Mouse (Mus musculus) hindbrain, embryonic 16.5 days (tissue): ENCODE measurements around the gene Pex19. TPM values are rescaled to one million over a fixed set of nuclear protein-coding genes. Genes with fewer than 3 reads are reported as not detected.

Experiments
- ATAC-seq: fragments of 200-750 bp; cut with Nextera tagmentation; 2 replicates; pipeline ENCODE4 v1.8.0; 2017; ENCODE audit warnings: moderate TSS enrichment, moderate library complexity
- H3K27ac ChIP-seq: fragments of 300-500 bp; sonication (generic); 2 replicates; pipeline ENCODE4 v1.5.1; 2014; ENCODE audit warnings: low read depth, mild to moderate bottlenecking, control low read depth, low read length, moderate library complexity
- H3K27me3 ChIP-seq: fragments of 300-500 bp; sonication (generic); replicated peaks from 2 replicates; pipeline ENCODE4 v1.6.1; 2014; ENCODE audit warnings: low read length; ENCODE audit not compliant: control insufficient read depth, insufficient read depth
- H3K36me3 ChIP-seq: fragments of 300-500 bp; sonication (generic); 2 replicates; pipeline ENCODE4 v1.6.1; 2014; ENCODE audit warnings: mild to moderate bottlenecking, low read length, moderate library complexity, mixed read lengths; ENCODE audit not compliant: control insufficient read depth, insufficient read depth
- H3K4me1 ChIP-seq: fragments of 300-500 bp; sonication (generic); 2 replicates; pipeline ENCODE4 v1.6.1; 2014; ENCODE audit warnings: low read depth, low read length; ENCODE audit not compliant: control insufficient read depth, insufficient read depth
- H3K4me2 ChIP-seq: fragments of 300-500 bp; sonication (generic); 2 replicates; pipeline ENCODE4 v1.6.1; 2014; ENCODE audit warnings: mild to moderate bottlenecking, low read length, control low read depth, moderate library complexity
- H3K4me3 ChIP-seq: fragments of 300-500 bp; sonication (generic); 2 replicates; pipeline ENCODE4 v1.5.1; 2014; ENCODE audit warnings: mild to moderate bottlenecking, low read length, control low read depth, moderate library complexity
- H3K9ac ChIP-seq: fragments of 300-500 bp; sonication (generic); 2 replicates; pipeline ENCODE4 v1.6.1; 2014; ENCODE audit warnings: low read depth, mild to moderate bottlenecking, control low read depth, low read length, moderate library complexity
- H3K9me3 ChIP-seq: fragments of 300-500 bp; sonication (generic); 2 replicates; pipeline ENCODE4 v1.6.1; 2014; ENCODE audit warnings: mild to moderate bottlenecking, low read length, moderate library complexity; ENCODE audit not compliant: control insufficient read depth
- WGBS: fragments of 180-500 bp; shearing (Covaris S2); extraction: QIAGEN DNeasy Blood & Tissue Kit; methylation state at CpG from one replicate; pipeline ENCODE4 v1.1.7; 2014; 5-methylcytosine and 5-hydroxymethylcytosine counted together
- polyA plus RNA-seq: library from polyadenylated mRNA; unstranded; fragments of >200 nt; fragmentation: Nextera tagmentation; extraction: Ambion mirVana; gene quantifications from 2 replicates; pipeline ENCODE4 v1.2.1, GENCODE M21; 2015

Gene Pex19
- polyA plus RNA-seq, 1 experiment from 2014 or later, result 169 TPM

DNA sequence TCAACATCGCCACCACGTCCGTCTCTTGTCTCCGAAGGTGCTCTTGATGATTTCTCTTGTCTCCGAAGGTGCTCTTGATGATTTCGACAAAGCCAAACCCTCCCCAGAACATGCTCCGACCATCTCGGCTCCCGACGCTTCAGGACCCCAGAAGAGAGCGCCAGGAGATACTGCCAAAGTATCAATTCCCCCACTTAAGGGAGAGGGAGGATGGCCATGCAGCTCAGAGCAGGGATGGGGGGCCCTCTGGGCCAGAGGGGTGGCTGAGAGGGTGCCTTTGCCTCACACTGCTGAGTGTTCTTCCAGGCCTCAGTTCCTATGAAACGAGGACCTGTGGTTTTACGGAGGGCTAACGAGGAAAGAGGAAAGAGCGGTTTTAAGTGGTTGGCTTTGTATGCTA is 2.0 kb downstream of the Pex19 start:
- H3K4me1 ChIP-seq, result peaks cover 7% of the 10 kb centered on the region
- H3K9me3 ChIP-seq, result no peaks in the 10 kb centered on the region
- H3K27me3 ChIP-seq, result no peaks in the 10 kb centered on the region
- H3K36me3 ChIP-seq, result peaks cover 29% of the 10 kb centered on the region
- H3K27ac ChIP-seq, result no peak overlapping the region
- 93% methylated on average over 15 of the region's 15 CpGs for WGBS
- H3K9ac ChIP-seq, result no peak overlapping the region
- no peak overlapping the region for H3K4me3 ChIP-seq
- no peak overlapping the region for H3K4me2 ChIP-seq
- ATAC-seq, result no peak

DNA sequence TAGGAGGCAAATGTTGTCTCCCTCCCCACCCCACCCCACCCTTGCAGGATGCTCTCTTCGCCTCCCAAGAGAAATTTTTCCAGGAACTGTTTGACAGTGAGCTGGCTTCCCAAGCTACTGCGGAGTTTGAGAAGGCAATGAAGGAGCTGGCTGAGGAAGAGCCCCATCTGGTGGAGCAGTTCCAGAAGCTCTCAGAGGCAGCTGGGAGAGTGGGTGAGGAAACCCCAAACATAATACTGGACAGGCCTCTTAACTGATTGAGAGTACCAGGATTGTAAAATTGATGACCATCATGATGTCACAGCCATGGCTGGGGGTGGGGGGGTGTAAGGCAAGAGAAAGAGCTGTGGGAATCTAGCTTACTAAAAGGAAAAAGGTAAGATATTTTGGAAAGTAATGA is 2.6 kb downstream of the Pex19 start:
- ATAC-seq, result no peak
- H3K27ac ChIP-seq, result no peak overlapping the region
- peaks cover 34% of the 10 kb centered on the region for H3K36me3 ChIP-seq

DNA sequence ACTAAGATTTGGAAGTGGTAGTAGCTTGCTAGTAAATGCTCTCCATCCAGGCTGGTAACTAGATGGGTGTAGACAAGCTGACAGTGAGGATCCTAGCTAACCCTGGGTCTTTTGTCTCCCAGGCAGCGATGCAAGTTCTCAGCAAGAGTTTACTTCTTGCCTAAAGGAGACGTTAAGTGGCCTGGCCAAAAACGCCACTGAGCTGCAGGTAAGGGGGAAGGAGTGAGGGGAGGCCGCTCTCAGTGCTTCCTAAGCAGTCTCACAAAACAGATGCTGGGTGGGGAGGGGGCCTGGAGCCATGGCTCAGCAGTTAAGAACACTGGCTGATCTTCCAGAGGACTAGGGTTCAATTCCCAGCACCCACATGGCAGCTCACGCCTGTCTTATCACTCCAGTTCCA is 3.2 kb downstream of the Pex19 start:
- Histone ChIP-seq H3K4me1 (peaks cover 7% of the 10 kb centered on the region), H3K9me3 (no peaks in the 10 kb centered on the region), H3K9ac (no peak overlapping the region), H3K4me2 (no peak overlapping the region), H3K27me3 (no peaks in the 10 kb centered on the region), H3K4me3 (no peak overlapping the region), H3K36me3 (peaks cover 38% of the 10 kb centered on the region), H3K27ac (no peak overlapping the region)
- 97% methylated on average over 5 of the region's 5 CpGs for WGBS
- ATAC-seq, result no peak

More for the DNA sequence above, 2.6 kb downstream of the Pex19 start:
- 67% methylated on average over 2 of the region's 2 CpGs for WGBS
- Histone ChIP-seq H3K4me3 (no peak overlapping the region), H3K9ac (no peak overlapping the region), H3K9me3 (no peaks in the 10 kb centered on the region), H3K4me2 (no peak overlapping the region), H3K4me1 (peaks cover 7% of the 10 kb centered on the region), H3K27me3 (no peaks in the 10 kb centered on the region)

DNA sequence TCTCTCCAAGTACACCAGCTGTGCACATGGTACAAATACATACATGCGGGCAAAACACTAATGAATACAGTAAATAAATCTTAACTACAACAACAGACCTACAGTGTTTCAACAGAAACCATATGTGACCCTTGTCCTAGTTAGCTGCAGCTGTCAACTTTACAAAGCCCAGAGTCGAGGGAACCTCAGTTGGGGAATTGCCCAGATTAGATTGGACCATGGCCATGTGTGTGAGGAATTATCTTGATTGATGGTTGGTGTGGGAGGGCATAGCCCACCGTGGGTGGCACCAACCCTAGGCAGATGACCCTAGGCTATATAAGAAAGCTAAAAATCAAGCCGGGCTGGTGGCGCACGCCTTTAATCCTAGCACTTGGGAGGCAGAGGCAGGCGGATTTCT is 5.8 kb downstream of the Pex19 start:
- Histone ChIP-seq H3K4me1 (peaks cover 6% of the 10 kb centered on the region), H3K4me3 (no peak overlapping the region), H3K9me3 (no peaks in the 10 kb centered on the region), H3K27me3 (no peaks in the 10 kb centered on the region), H3K36me3 (peaks cover 43% of the 10 kb centered on the region), H3K4me2 (no peak overlapping the region), H3K9ac (no peak overlapping the region), H3K27ac (no peak overlapping the region)
- no peak for ATAC-seq
- 83% methylated on average over 7 of the region's 7 CpGs for WGBS

DNA sequence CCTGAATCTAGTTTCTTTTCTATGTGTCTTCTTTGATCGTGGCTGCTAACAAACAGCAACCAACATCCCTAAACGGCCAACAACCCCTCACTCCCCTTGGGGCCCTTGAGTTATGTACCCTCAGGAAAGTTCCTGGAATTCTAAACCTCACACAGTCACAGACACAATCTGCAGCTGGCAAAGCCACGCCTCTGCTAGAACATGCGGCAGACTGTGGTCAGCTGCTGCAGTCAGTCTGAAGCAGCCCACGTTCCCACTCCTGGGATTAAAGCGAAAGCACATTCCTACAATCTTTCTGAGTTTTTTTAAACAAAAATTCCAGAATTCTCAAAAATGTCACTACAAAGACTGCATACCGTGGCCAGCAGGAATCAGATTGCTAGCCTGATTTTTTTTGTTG is 7.0 kb downstream of the Pex19 start:
- Histone ChIP-seq H3K4me2 (no peak overlapping the region), H3K4me3 (no peak overlapping the region), H3K27me3 (no peaks in the 10 kb centered on the region), H3K36me3 (peaks cover 43% of the 10 kb centered on the region), H3K9me3 (no peaks in the 10 kb centered on the region), H3K4me1 (no peaks in the 10 kb centered on the region), H3K27ac (no peak overlapping the region), H3K9ac (no peak overlapping the region)
- WGBS, result 86% methylated on average over 7 of the region's 7 CpGs
- ATAC-seq, result no peak

DNA sequence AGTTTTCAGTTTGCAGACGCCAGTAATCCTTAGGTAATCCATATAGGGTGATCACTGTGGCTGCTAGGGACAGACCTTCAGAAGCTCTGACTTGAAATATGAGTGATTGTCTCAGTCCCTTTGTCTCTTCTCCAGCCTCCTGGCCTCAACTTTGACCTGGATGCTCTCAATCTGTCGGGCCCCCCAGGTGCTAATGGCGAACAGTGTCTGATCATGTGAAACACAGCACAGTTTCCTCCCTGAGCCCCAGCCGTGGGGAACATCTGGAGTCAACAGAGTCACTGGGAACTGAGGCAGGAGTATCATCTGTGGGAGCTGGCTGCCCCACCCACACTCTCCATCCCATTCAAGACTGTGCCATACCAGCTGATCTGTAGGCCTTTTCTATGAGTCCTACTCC is 7.5 kb downstream of the Pex19 start:
- 92% methylated on average over 4 of the region's 4 CpGs for WGBS
- Histone ChIP-seq H3K27me3 (no peaks in the 10 kb centered on the region), H3K9me3 (no peaks in the 10 kb centered on the region)

DNA sequence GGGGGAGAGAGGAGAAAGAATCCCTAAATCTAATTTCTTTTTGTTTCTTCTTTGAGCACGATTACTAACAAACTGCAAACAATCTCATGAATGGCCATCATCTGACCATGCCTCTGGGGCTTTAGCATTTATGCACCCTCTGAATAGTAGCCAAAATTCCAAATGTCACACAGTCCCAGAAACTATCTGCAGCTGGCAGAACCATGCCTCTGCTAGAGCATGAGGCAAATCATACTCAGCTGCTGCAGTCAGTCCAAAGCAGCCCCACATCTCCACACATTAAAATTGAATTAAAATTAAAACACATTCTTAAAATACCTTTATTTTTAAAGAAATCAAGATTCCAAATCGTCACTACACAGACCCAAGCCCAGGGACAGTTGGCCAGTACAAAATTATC is 13.6 kb downstream of the Pex19 start:
- peaks cover under 1% of the 10 kb centered on the region; the same call in 1 of the 2 replicates for H3K36me3 ChIP-seq
- no peak overlapping the region for H3K4me3 ChIP-seq
- WGBS, result 92% methylated on average over 2 of the region's 2 CpGs
- ATAC-seq, result no peak
- H3K27me3 ChIP-seq, result no peaks in the 10 kb centered on the region
- no peaks in the 10 kb centered on the region for H3K4me1 ChIP-seq
- H3K9me3 ChIP-seq, result no peaks in the 10 kb centered on the region
- no peak overlapping the region for H3K4me2 ChIP-seq
- no peak overlapping the region for H3K9ac ChIP-seq
- H3K27ac ChIP-seq, result no peak overlapping the region

More for the DNA sequence above, 7.5 kb downstream of the Pex19 start:
- H3K36me3 ChIP-seq, result peaks cover 43% of the 10 kb centered on the region
- H3K4me3 ChIP-seq, result no peak overlapping the region
- H3K4me2 ChIP-seq, result no peak overlapping the region
- no peak overlapping the region for H3K9ac ChIP-seq
- no peak overlapping the region for H3K27ac ChIP-seq
- H3K4me1 ChIP-seq, result no peaks in the 10 kb centered on the region
- ATAC-seq, result no peak

DNA sequence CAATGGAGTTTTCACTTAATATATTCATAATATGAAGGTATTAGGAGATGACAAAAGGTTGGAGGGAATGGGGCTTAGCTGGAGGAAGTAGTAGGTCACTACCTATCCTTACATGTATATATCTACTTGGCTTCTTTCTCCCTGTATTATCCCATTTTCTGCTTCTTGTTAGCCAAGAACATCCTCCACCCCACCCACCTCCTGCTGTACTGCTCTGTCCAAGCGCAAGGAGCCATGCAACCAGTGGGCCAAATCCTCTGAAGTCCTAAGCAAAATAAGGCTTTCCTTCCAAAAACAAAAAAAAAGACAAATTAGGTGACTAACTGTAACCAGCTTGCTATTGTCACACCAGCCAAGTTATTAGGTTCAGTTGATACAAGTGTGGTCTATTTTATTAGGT is 14.3 kb downstream of the Pex19 start:
- H3K9ac ChIP-seq, result no peak overlapping the region
- H3K27ac ChIP-seq, result no peak overlapping the region
- H3K9me3 ChIP-seq, result no peaks in the 10 kb centered on the region
- WGBS, result 85% methylated on average over 1 of the region's 1 CpGs
- H3K27me3 ChIP-seq, result no peaks in the 10 kb centered on the region
- no peak overlapping the region for H3K4me2 ChIP-seq
- H3K36me3 ChIP-seq, result no peaks in the 10 kb centered on the region
- no peaks in the 10 kb centered on the region for H3K4me1 ChIP-seq
- ATAC-seq, result no peak
- H3K4me3 ChIP-seq, result no peak overlapping the region

DNA sequence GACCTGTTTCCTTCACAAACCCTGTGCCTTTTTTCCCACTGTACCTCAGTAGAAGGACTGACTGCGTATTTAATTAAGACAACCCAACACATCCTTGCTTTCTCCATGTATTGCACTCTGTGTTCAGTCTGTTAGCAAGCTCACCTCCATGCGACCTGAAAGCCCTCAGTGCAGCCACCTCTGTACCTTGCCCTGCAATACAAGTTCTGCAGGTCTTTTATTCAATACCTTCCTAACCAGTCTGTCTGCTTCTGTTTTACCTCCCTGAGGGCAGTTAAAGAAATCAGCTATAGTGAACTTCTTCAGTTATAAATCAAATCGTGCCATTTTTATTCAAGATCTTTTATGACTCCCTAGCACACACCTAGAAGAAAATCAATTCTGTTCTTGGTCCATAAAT is 15.0 kb downstream of the Pex19 start:
- Histone ChIP-seq H3K27me3 (no peaks in the 10 kb centered on the region), H3K4me3 (no peak overlapping the region), H3K9me3 (no peaks in the 10 kb centered on the region), H3K27ac (no peak overlapping the region), H3K9ac (no peak overlapping the region), H3K4me1 (no peaks in the 10 kb centered on the region), H3K36me3 (no peaks in the 10 kb centered on the region), H3K4me2 (no peak overlapping the region)
- ATAC-seq, result no peak
- 81% methylated on average over 3 of the region's 3 CpGs for WGBS

DNA sequence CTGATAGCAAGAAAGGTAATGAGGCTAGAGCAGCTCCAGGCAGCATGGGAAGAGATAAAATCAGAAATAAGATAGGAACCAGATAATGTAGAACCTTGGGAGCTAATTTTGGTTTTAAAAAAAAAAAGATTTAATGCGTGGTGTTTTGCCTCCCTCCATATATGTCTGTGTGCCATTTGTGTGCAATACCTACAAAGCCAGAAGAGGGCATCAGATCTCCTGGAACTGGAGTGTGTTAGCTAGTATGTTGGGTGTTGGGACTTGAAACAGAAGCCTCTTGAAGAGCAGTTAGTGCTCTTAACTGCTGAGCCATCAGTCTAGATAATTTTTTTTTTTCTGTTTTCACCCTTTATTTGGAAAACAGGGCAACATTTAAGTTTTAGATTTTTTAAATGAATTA is 17.0 kb downstream of the Pex19 start:
- Histone ChIP-seq H3K4me1 (peaks cover 3% of the 10 kb centered on the region; the same call in 1 of the 2 replicates), H3K9ac (no peak overlapping the region), H3K27me3 (no peaks in the 10 kb centered on the region), H3K27ac (no peak overlapping the region), H3K4me2 (no peak overlapping the region), H3K9me3 (no peaks in the 10 kb centered on the region), H3K4me3 (no peak overlapping the region), H3K36me3 (no peaks in the 10 kb centered on the region)
- ATAC-seq, result no peak
- WGBS, result 41% methylated on average over 1 of the region's 1 CpGs
